Mouse (Mus musculus) erythroblast, adult 5-6 weeks (primary cell): Measurements from ENCODE around the gene 1700020D05Rik. TPM values are rescaled to one million over a fixed set of nuclear protein-coding genes. Genes with fewer than 3 reads are reported as not detected.

Source experiments
- ATAC-seq: replicated peaks from 2 replicates; pipeline ENCODE4 v1.8.0; 2016; ENCODE audit warnings: moderate number of reproducible peaks, mild to moderate bottlenecking, moderate TSS enrichment, inconsistent platforms; ENCODE audit not compliant: poor library complexity, low FRiP score, severe bottlenecking
- total RNA-seq, 2 experiments: library from RNA; stranded (forward) in 1 of 2; stranded (reverse) in 1 of 2; fragments of 150-400 nt in 1 of 2; fragments of 200-764, 138-1000 nt in 1 of 2; gene quantifications; 2 replicates each; pipeline versions ENCODE4 v1.2.3 to v1.2.4; 2015 to 2017; ENCODE audit warnings: low replicate concordance in 2 of 2

Gene 1700020D05Rik
- total RNA-seq, 2 experiments from 2014 or later = 1.1 TPM; not detected in 1

- ATAC-seq = no peak
These were observed 25.8 kb downstream of the 1700020D05Rik start for GRCm38 (mm10) chr19:5477668-5478300.

GRCm38 (mm10) chr19:5477004-5477667 is 26.5 kb downstream of the 1700020D05Rik start:
- ATAC-seq = no peak

DNA sequence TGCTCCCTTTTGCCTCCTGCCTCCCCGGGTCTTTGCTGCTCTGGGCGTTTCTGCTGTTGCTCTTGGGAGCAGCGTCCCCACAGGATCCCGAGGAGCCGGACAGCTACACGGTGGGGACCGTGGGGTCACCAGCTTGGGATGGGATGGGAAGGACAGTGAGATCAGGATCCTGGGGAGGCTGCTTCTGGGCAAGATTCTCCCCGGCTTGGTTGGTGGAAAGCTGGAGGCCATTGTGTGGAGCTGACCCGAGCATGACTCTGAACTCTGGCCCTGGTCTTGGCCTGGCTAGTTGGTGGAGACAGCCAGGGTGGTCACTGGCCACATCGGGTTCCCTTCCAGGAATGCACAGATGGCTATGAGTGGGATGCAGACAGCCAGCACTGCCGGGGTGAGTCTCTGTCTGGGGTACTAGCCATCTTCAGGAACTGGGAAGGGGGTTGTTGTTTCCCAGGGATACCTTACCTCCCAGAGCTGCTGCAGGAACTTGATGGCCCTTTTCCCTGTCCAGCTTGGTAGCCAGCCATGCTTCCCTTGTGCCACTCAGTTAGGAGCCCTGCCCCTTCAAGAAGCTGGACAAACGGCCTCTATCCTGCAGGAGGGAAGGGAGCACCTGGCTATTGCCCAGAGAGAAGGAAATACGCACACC is 28.4 kb downstream of the 1700020D05Rik start:
- ATAC-seq = no peak

- no peak for ATAC-seq
These were observed 29.1 kb downstream of the 1700020D05Rik start for GRCm38 (mm10) chr19:5474281-5475068.

- ATAC-seq = no peak
These were observed 29.9 kb downstream of the 1700020D05Rik start, which contains the start of gene Efemp2 for GRCm38 (mm10) chr19:5473720-5474119. Gene Efemp2 (plus strand): TSS chr19:5473954.

DNA sequence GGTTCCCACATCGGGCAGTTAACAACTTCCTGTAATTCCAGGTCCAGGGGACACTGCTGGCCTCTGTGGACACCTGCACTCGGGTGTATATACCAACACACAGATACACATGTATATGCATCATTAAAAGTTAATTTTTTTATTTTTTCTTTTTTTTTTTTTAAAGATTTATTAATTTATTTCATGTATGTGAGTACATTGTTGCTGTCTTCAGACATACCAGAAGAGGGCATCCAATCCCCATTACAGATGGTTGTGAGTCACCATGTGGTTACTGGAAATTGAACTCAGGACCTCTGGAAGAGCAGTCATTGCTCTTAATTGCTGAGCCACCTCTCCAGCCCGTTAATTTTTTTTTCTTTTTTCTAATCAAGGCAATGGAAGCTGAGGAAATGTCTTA is 30.7 kb downstream of the 1700020D05Rik start:
- ATAC-seq = no peak

GRCm38 (mm10) chr19:5471846-5472245 is 31.7 kb downstream of the 1700020D05Rik start:
- no peak for ATAC-seq

GRCm38 (mm10) chr19:5468374-5468773 is 35.2 kb downstream of the 1700020D05Rik start, which contains the start of gene Ctsw:
Gene Ctsw (minus strand): TSS chr19:5468507.
- ATAC-seq = no peak

GRCm38 (mm10) chr19:5466916-5467500 is 36.6 kb downstream of the 1700020D05Rik start:
- no peak for ATAC-seq

- no peak for ATAC-seq
These were observed 38.5 kb downstream of the 1700020D05Rik start for GRCm38 (mm10) chr19:5465037-5465436.

GRCm38 (mm10) chr19:5463791-5464562 is 39.6 kb downstream of the 1700020D05Rik start:
- ATAC-seq = no peak

- ATAC-seq = no peak
These were observed 40.4 kb downstream of the 1700020D05Rik start for GRCm38 (mm10) chr19:5463212-5463611.

GRCm38 (mm10) chr19:5461411-5461810 is 42.2 kb downstream of the 1700020D05Rik start:
- ATAC-seq = no peak

GRCm38 (mm10) chr19:5460465-5460911 is 43.1 kb downstream of the 1700020D05Rik start, which contains the start of gene Fibp:
Gene Fibp (plus strand): TSS chr19:5460615.
- peak; percentile 77 for ATAC-seq

DNA sequence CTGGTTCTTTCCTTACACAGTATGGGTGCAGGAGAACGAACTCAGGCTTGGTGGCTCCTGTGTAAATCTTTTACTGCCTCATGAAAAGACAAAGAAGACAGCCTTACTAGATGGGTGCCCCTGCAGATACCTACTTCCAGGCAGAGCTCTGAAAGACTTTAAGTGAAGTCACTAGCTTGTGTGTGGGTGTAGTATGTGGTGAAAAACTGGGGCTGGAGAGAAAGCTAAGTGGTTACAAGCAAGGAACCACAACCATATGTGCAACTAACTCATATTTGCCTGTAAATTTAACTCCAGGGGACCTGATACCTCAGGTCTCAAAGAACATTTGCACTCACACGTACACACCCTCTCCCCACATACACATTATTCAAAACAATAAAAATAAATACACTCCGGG is 43.7 kb downstream of the 1700020D05Rik start:
- no peak for ATAC-seq

GRCm38 (mm10) chr19:5459019-5459418 is 44.6 kb downstream of the 1700020D05Rik start:
- ATAC-seq = no peak

DNA sequence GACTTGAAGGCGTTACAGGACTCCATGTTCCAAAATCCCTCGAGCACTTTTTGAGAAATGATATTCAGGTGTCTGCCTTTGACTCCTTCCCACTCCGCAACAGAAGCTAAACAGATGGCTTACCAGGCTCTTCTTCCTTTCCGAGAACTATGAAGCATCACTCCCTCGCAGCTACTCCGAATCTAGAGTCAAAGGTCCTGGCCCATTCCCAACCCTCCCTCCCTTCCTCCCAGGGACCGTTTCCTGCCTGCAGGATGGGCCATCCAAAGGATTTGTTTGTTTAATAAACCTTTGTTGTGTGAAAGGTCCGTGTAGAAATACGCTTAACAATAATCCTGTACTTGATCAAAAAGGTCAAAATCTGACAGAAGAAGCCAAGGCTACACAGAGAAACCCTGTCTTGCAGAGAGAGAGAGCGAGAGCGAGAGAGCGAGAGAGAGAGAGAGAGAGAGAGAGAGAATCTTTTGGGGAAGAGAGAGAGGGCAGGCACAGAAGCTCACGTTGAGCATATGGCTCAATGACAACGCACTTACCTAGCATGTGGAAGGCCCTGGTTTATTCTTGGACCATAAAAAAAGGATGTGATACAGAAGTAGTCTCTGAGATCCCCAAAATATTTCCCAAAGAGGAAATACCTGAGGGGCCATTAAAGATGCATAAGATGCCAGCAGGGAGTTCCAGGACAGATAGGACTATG is 45.7 kb downstream of the 1700020D05Rik start, which contains the start of gene Ccdc85b:
Gene Ccdc85b, minus strand, starts transcription at position 149 of the 697 bp plus-strand sequence.
- ATAC-seq = no peak
